ENCODE assay signal across 9 mouse cellular contexts in the genomic region with DNA sequence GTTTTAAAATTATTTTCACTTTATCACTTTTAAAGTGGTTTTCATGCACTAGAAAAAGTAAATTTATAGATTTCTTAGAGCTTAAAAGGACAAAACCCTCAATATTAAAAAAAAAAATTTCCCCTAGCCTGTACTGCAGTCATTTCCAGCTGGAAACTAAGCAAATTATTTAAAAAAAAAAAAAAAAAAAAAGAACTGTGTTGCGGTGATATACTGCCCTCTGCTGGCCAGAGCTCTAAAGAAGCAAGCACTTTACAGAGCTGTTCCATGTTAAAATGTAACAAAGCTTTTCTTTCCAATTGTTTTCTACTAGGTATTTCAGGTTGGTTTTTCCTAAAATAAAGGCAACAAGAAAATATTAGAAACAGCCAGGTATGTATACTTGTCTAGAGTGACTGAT. TPM values are rescaled to one million over a fixed set of nuclear protein-coding genes. Genes with fewer than 3 reads are reported as not detected.
DNase-seq lines count a peak whose midpoint lies in the region; TF ChIP-seq lines count a peak whose summit lies in the region.
"Had no signal": no experiment of that assay in that cellular context is flagged by ENCODE, and none has a peak within 500 bp of the region (broad histone marks: within the 10 kb centered on the region; RNA-seq: fewer than 3 reads in every experiment).

No protein-coding gene starts in this region.

- DNase-seq in gastrocnemius, adult 2 months = peak; percentile 44
- DNase-seq in gastrocnemius, adult 8-10 months (ENCODE audit: low spot score in 2 of 2) = no peak
- DNase-seq in right cerebral cortex, adult 18-20 months = peak; percentile 23
- DNase-seq in right cerebral cortex, postnatal 25 days = no peak
- peak; percentile 40 for DNase-seq in c-Kit-positive CD71-positive TER-119-negative erythroid progenitor cells, embryonic 14.5 days (ENCODE audit: low read depth)
- peak; percentile 35 to 57 for DNase-seq in heart, postnatal 36 days
- peak; percentile 39 for DNase-seq in lung, postnatal 25 days (ENCODE audit: low spot score)
- peak; percentile 75 for DNase-seq in thymus, postnatal 4 days

- no peak overlapping the region for H3K4me3 ChIP-seq in gastrocnemius, adult 2 months
- H3K4me3 ChIP-seq: hindbrain, embryonic 15.5 days had no signal

- peak; percentile 75 for TF ChIP-seq CTCF in gastrocnemius, adult 2 months (IDR thresholded peaks at IDR 0.05)

- peak overlapping the region; percentile 78 for H3K27ac ChIP-seq in gastrocnemius, adult 2 months
- H3K27ac ChIP-seq: hindbrain, embryonic 15.5 days had no signal

- intact Hi-C loops in gastrocnemius, adult 2 months (cut with DNase I) = loop anchor here (2.0 to 10.0 kb wide), 3 partner anchors 82 to 430 kb away; no protein-coding TSS in a partner anchor
- intact Hi-C loops in heart, postnatal 36 days (cut with DNase I) = loop anchor here (1.0 to 10.0 kb wide), 8 partner anchors 34 to 982 kb away; a partner anchor contains a TSS

RNA-seq across cellular contexts. Expression of a gene that starts 4.4 kb away (rescaled TPM):
- total RNA-seq in gastrocnemius, adult 2 months (2021) = not detected
- not detected for total RNA-seq in gastrocnemius, adult 8-10 months (2022)
- total RNA-seq in heart, postnatal 36 days (2021) = not detected

RNA-seq across cellular contexts. Expression of a gene that starts 24.8 kb away (rescaled TPM):
- total RNA-seq in gastrocnemius, adult 2 months (2021) = under 1 TPM; 0.41 to 0.42 TPM
- total RNA-seq in gastrocnemius, adult 8-10 months (2022) = under 1 TPM in 3 of 4 experiments, not detected in 1; 0.27 to 0.40 (median 0.35) TPM
- 1 to 10 TPM; 2.0 to 3.4 TPM for total RNA-seq in heart, postnatal 36 days (2021)

Comparison
In these comparisons a context has a peak if more than half of its experiments do, and no peak if none do; other contexts are left out.
1. DNase-seq: peak in gastrocnemius, adult 2 months (single experiment), right cerebral cortex, adult 18-20 months (single experiment), c-Kit-positive CD71-positive TER-119-negative erythroid progenitor cells, embryonic 14.5 days (single experiment), heart, postnatal 36 days (2 of 2), lung, postnatal 25 days (single experiment) and thymus, postnatal 4 days (single experiment); none in gastrocnemius, adult 8-10 months (0 of 2) and right cerebral cortex, postnatal 25 days (single experiment).